Mouse (Mus musculus): Measurements from ENCODE around the gene Tmem131l.

DNA sequence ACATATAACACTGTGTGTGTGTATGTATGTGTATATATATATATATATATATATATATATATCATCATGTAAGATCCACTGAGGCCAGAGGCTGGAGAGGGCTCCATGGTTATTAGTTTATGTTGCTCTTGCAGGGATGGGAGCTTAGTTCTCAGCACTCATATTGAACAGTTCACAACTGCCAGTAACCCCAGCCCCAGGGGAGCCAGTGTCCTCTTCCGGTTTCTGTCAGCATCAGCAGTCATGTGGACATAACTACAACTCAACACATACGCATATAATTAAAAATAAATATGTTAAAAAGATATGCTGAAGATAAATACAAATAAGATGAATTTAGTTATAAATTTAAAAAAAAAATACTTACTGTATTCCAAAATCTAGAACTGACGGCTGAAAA lies 72.2 kb downstream of the Tmem131l start:
- no peak for TF ChIP-seq CTCF (IDR thresholded peaks at IDR 0.05; ENCODE audit: control insufficient read depth, insufficient read depth, low read length)
- no peak for TF ChIP-seq POLR2A (IDR thresholded peaks at IDR 0.05; ENCODE audit: borderline replicate concordance, control insufficient read depth, low read depth, low read length)
